Mouse (Mus musculus) kidney, adult 8-10 months (tissue): Measurements from ENCODE around the gene Fdxacb1.

ENCODE experiments used
- DNase-seq, 2 experiments: peaks; one replicate each; pipeline ENCODE4 v3.0.0; 2022

The Fdxacb1 gene

GRCm38 (mm10) chr9:50750706-50751105 lies 17.3 kb upstream of the Fdxacb1 start:
- no peak for DNase-seq

- no peak for DNase-seq
Measured at GRCm38 (mm10) chr9:50751323-50751722, 16.7 kb upstream of the Fdxacb1 start, which contains the start of gene Cryab. Cryab (plus strand) TSS chr9:50751325.

GRCm38 (mm10) chr9:50752054-50752602 lies 15.9 kb upstream of the Fdxacb1 start, which contains the start of gene Hspb2:
Hspb2 (minus strand) TSS chr9:50752354.
- no peak for DNase-seq

- peak; percentile 80 to 92 for DNase-seq
Measured at GRCm38 (mm10) chr9:50752784-50753615, 15.0 kb upstream of the Fdxacb1 start.

- DNase-seq = no peak
Measured at GRCm38 (mm10) chr9:50753947-50754346, 14.1 kb upstream of the Fdxacb1 start.

- DNase-seq = no peak
Measured at GRCm38 (mm10) chr9:50756711-50757110, 11.3 kb upstream of the Fdxacb1 start.

GRCm38 (mm10) chr9:50761520-50762243 lies 6.4 kb upstream of the Fdxacb1 start:
- no peak for DNase-seq

- no peak for DNase-seq
Measured at GRCm38 (mm10) chr9:50763331-50763730, 4.7 kb upstream of the Fdxacb1 start.

- no peak for DNase-seq
Measured at GRCm38 (mm10) chr9:50767531-50768106, 417 bp upstream of the Fdxacb1 start.

GRCm38 (mm10) chr9:50770011-50770410 lies 2.0 kb downstream of the Fdxacb1 start:
- DNase-seq = no peak

GRCm38 (mm10) chr9:50774026-50774462 lies 6.0 kb downstream of the Fdxacb1 start:
- no peak for DNase-seq

- DNase-seq = peak; percentile 75 to 87
Measured at GRCm38 (mm10) chr9:50774991-50775612, 7.1 kb downstream of the Fdxacb1 start, which contains the start of the genes Alg9 and 1110032A03Rik. Alg9 (plus strand) TSS chr9:50775019. 1110032A03Rik (minus strand) TSS chr9:50775520.

GRCm38 (mm10) chr9:50775662-50776126 lies 7.7 kb downstream of the Fdxacb1 start:
- DNase-seq = no peak

- no peak for DNase-seq
Measured at GRCm38 (mm10) chr9:50776162-50776760, 8.2 kb downstream of the Fdxacb1 start.

- peak in 1 of 2 experiments; percentile 52 for DNase-seq
Measured at GRCm38 (mm10) chr9:50782155-50782554, 14.1 kb downstream of the Fdxacb1 start.

GRCm38 (mm10) chr9:50795266-50795665 lies 27.2 kb downstream of the Fdxacb1 start:
- DNase-seq = no peak

- DNase-seq = peak; percentile 30 to 31
Measured at GRCm38 (mm10) chr9:50796776-50797175, 28.7 kb downstream of the Fdxacb1 start.

GRCm38 (mm10) chr9:50797641-50798040 lies 29.6 kb downstream of the Fdxacb1 start:
- no peak for DNase-seq

GRCm38 (mm10) chr9:50798368-50798767 lies 30.3 kb downstream of the Fdxacb1 start:
- no peak for DNase-seq

- DNase-seq = peak; percentile 33 to 44
Measured at GRCm38 (mm10) chr9:50800985-50801384, 32.9 kb downstream of the Fdxacb1 start.

- DNase-seq = no peak
Measured at GRCm38 (mm10) chr9:50803055-50803671, 35.1 kb downstream of the Fdxacb1 start.
